Mouse (Mus musculus): Measurements from ENCODE around the gene Hist1h2ah. TPM values are rescaled to one million over a fixed set of nuclear protein-coding genes. Genes with fewer than 3 reads are reported as not detected.

Hist1h2ah gene
- total RNA-seq, 2 experiments from 2014 or later: 504 to 579 TPM

Small RNAs within 50 kb of the gene (microRNA-seq; reads per million reads assigned to microRNA genes)
- gene Gm26300: 0 reads per million in 2 experiments
- gene Gm44390: 0 reads per million in 2 experiments
- 0 to 0.35 reads per million in 2 experiments for gene Gm44486

Other genes starting within 250 kb of the Hist1h2ah start
- 100 to 1,000 TPM in 1 of 2 experiments, 10 to 100 TPM in 1; 94.5 to 114 TPM for gene Hist1h2an, start 248.3 kb downstream of the Hist1h2ah start, total RNA-seq (2021)
- 100 to 1,000 TPM; 213 to 224 TPM for gene Hist1h2bp, start 248.1 kb downstream of the Hist1h2ah start, total RNA-seq (2021)
- gene Hist1h2bq, start 225.4 kb downstream of the Hist1h2ah start, total RNA-seq (2021): 100 to 1,000 TPM; 420 to 457 TPM
- gene Hist1h2ao, start 225.1 kb downstream of the Hist1h2ah start, total RNA-seq (2021): not detected
- 100 to 1,000 TPM; 679 to 704 TPM for gene Hist1h4m, start 223.8 kb downstream of the Hist1h2ah start, total RNA-seq (2021)
- gene Hist1h4n, start 203.4 kb downstream of the Hist1h2ah start, total RNA-seq (2021): 10 to 100 TPM; 54.0 to 56.5 TPM
- 100 to 1,000 TPM; 717 to 739 TPM for gene Hist1h2ap, start 202.1 kb downstream of the Hist1h2ah start, total RNA-seq (2021)
- gene Hist1h2br, start 201.8 kb downstream of the Hist1h2ah start, total RNA-seq (2021): 100 to 1,000 TPM; 420 to 457 TPM
- gene Zfp184, start 90.5 kb downstream of the Hist1h2ah start, total RNA-seq (2021): 1 to 10 TPM; 3.9 TPM
- gene Pom121l2, start 54.4 kb downstream of the Hist1h2ah start, total RNA-seq (2021): not detected
- not detected for gene Prss16, start 25.8 kb downstream of the Hist1h2ah start, total RNA-seq (2021)
- 100 to 1,000 TPM; 416 to 424 TPM for gene Hist1h2bk, start 302 bp upstream of the Hist1h2ah start, total RNA-seq (2021)
- 100 to 1,000 TPM; 139 to 147 TPM for gene Hist1h4i, start 5.8 kb upstream of the Hist1h2ah start, total RNA-seq (2021)
- 100 to 1,000 TPM; 359 to 370 TPM for gene Hist1h2ag, start 7.4 kb upstream of the Hist1h2ah start, total RNA-seq (2021)
- gene Hist1h2bj, start 7.6 kb upstream of the Hist1h2ah start, total RNA-seq (2021): 100 to 1,000 TPM; 284 to 295 TPM
- not detected for gene Vmn1r188, start 48.9 kb upstream of the Hist1h2ah start, total RNA-seq (2021)
- not detected for gene Vmn1r189, start 70.3 kb upstream of the Hist1h2ah start, total RNA-seq (2021)
- not detected for gene Vmn1r191, start 148.4 kb upstream of the Hist1h2ah start, total RNA-seq (2021)
- gene Vmn1r192, start 155.6 kb upstream of the Hist1h2ah start, total RNA-seq (2021): not detected
- not detected for gene Vmn1r193, start 187.6 kb upstream of the Hist1h2ah start, total RNA-seq (2021)
- gene Vmn1r194, start 208.6 kb upstream of the Hist1h2ah start, total RNA-seq (2021): not detected
- gene Vmn1r195, start 235.0 kb upstream of the Hist1h2ah start, total RNA-seq (2021): not detected